Mouse (Mus musculus) midbrain, embryonic 16.5 days (tissue): ENCODE measurements around the gene Olfr283. TPM values are rescaled to one million over a fixed set of nuclear protein-coding genes. Genes with fewer than 3 reads are reported as not detected.
"Not testable (repeated sequence)": the region's sequence is repeated elsewhere in the genome, so short reads cannot be mapped to it uniquely, and the experiment has no call there.

Experiments
- ATAC-seq: fragments of 200-750 bp; cut with Nextera tagmentation; 2 replicates; pipeline ENCODE4 v1.8.0; 2017; ENCODE audit warnings: moderate TSS enrichment
- H3K27ac ChIP-seq: fragments of 300-500 bp; sonication (generic); 2 replicates; pipeline ENCODE4 v1.5.1; 2014; ENCODE audit warnings: mild to moderate bottlenecking, low read length, mixed read lengths
- H3K27me3 ChIP-seq: fragments of 300-500 bp; sonication (generic); 2 replicates; pipeline ENCODE4 v1.6.1; 2014; ENCODE audit warnings: low read depth, low read length, mixed read lengths; ENCODE audit not compliant: control insufficient read depth, insufficient read depth
- H3K36me3 ChIP-seq: fragments of 300-500 bp; sonication (generic); 2 replicates; pipeline ENCODE4 v1.6.1; 2014; ENCODE audit warnings: mild to moderate bottlenecking, low read length, moderate library complexity, mixed read lengths; ENCODE audit not compliant: control insufficient read depth, insufficient read depth
- H3K4me1 ChIP-seq: fragments of 300-500 bp; sonication (generic); 2 replicates; pipeline ENCODE4 v1.6.1; 2014; ENCODE audit warnings: mild to moderate bottlenecking, low read length, mixed read lengths; ENCODE audit not compliant: control insufficient read depth, insufficient read depth
- H3K4me2 ChIP-seq: fragments of 300-500 bp; sonication (generic); 2 replicates; pipeline ENCODE4 v1.6.1; 2014; ENCODE audit warnings: mild to moderate bottlenecking, low read length, mixed read lengths
- H3K4me3 ChIP-seq: fragments of 300-500 bp; sonication (generic); 2 replicates; pipeline ENCODE4 v1.5.1; 2014; ENCODE audit warnings: low read depth, mild to moderate bottlenecking, low read length, moderate library complexity, mixed read lengths
- H3K9ac ChIP-seq: fragments of 300-500 bp; sonication (generic); 2 replicates; pipeline ENCODE4 v1.6.1; 2014; ENCODE audit warnings: low read depth, low read length, mixed read lengths
- H3K9me3 ChIP-seq: fragments of 300-500 bp; sonication (generic); replicated peaks from 2 replicates; pipeline ENCODE4 v1.6.1; 2014; ENCODE audit warnings: mild to moderate bottlenecking, low read length, mixed read lengths; ENCODE audit not compliant: control insufficient read depth, poor library complexity, severe bottlenecking
- WGBS: fragments of 180-500 bp; shearing (Covaris S2); extraction: QIAGEN DNeasy Blood & Tissue Kit; methylation state at CpG from one replicate; pipeline ENCODE4 v1.1.7; 2014; 5-methylcytosine and 5-hydroxymethylcytosine counted together
- polyA plus RNA-seq: library from polyadenylated mRNA; unstranded; fragments of >200 nt; fragmentation: Nextera tagmentation; extraction: Ambion mirVana; gene quantifications from 2 replicates; pipeline ENCODE4 v1.2.1, GENCODE M21; 2015

Gene Olfr283
- not detected in 2 replicates for polyA plus RNA-seq

- ATAC-seq: no peak
- 85% methylated on average over 6 of the region's 6 CpGs for WGBS
- no peaks in the 10 kb centered on the region for H3K27me3 ChIP-seq
Observed at GRCm38 (mm10) chr15:98380846-98381245, at the start of gene Olfr283. Olfr283 (minus strand) TSS chr15:98380946.

GRCm38 (mm10) chr15:98425188-98425587, 44.4 kb upstream of the Olfr283 start:
- Histone ChIP-seq H3K9me3 (no peaks in the 10 kb centered on the region), H3K4me1 (no peaks in the 10 kb centered on the region), H3K27ac (no peak overlapping the region), H3K27me3 (no peaks in the 10 kb centered on the region), H3K4me2 (no peak overlapping the region), H3K9ac (no peak overlapping the region), H3K4me3 (no peak overlapping the region), H3K36me3 (no peaks in the 10 kb centered on the region)
- ATAC-seq: no peak
- 91% methylated on average over 7 of the region's 7 CpGs for WGBS

More at GRCm38 (mm10) chr15:98380846-98381245, at the start of gene Olfr283:
- Histone ChIP-seq H3K9me3 (no peaks in the 10 kb centered on the region), H3K4me3 (no peak within 1 kb of the TSS), H3K27ac (no peak within 1 kb of the TSS), H3K4me2 (no peak within 1 kb of the TSS), H3K9ac (no peak within 1 kb of the TSS), H3K4me1 (no peaks in the 10 kb centered on the region), H3K36me3 (no peaks in the 10 kb centered on the region)

GRCm38 (mm10) chr15:98424753-98425152, 44.0 kb upstream of the Olfr283 start:
- no peak overlapping the region for H3K4me2 ChIP-seq
- no peaks in the 10 kb centered on the region for H3K36me3 ChIP-seq
- H3K9me3 ChIP-seq: no peaks in the 10 kb centered on the region
- 69% methylated on average over 6 of the region's 6 CpGs for WGBS
- H3K27me3 ChIP-seq: no peaks in the 10 kb centered on the region
- no peak overlapping the region for H3K4me3 ChIP-seq
- no peak for ATAC-seq
- H3K27ac ChIP-seq: no peak overlapping the region
- H3K4me1 ChIP-seq: no peaks in the 10 kb centered on the region
- H3K9ac ChIP-seq: no peak overlapping the region

GRCm38 (mm10) chr15:98424326-98424725, 43.6 kb upstream of the Olfr283 start:
- Histone ChIP-seq H3K27ac (no peak overlapping the region), H3K36me3 (no peaks in the 10 kb centered on the region), H3K9me3 (no peaks in the 10 kb centered on the region), H3K27me3 (no peaks in the 10 kb centered on the region), H3K4me2 (no peak overlapping the region), H3K4me3 (no peak overlapping the region), H3K4me1 (no peaks in the 10 kb centered on the region), H3K9ac (no peak overlapping the region)
- ATAC-seq: no peak
- WGBS: 52% methylated on average over 14 of the region's 14 CpGs

GRCm38 (mm10) chr15:98420897-98421296, 40.2 kb upstream of the Olfr283 start:
- no peaks in the 10 kb centered on the region for H3K9me3 ChIP-seq
- no peak overlapping the region for H3K9ac ChIP-seq
- 73% methylated on average over 4 of the region's 4 CpGs for WGBS
- H3K4me1 ChIP-seq: no peaks in the 10 kb centered on the region
- no peaks in the 10 kb centered on the region for H3K36me3 ChIP-seq
- H3K4me3 ChIP-seq: no peak overlapping the region
- no peak for ATAC-seq
- no peak overlapping the region for H3K4me2 ChIP-seq
- H3K27me3 ChIP-seq: no peaks in the 10 kb centered on the region
- H3K27ac ChIP-seq: no peak overlapping the region

- 67% methylated on average over 7 of the region's 7 CpGs for WGBS
Observed at GRCm38 (mm10) chr15:98418096-98418495, 37.4 kb upstream of the Olfr283 start.

GRCm38 (mm10) chr15:98417285-98417684, 36.5 kb upstream of the Olfr283 start:
- 17% methylated on average over 2 of the region's 3 CpGs for WGBS
- H3K4me2 ChIP-seq, H3K9ac ChIP-seq, H3K4me3 ChIP-seq, H3K27me3 ChIP-seq, ATAC-seq, H3K9me3 ChIP-seq, H3K4me1 ChIP-seq, H3K36me3 ChIP-seq, H3K27ac ChIP-seq: not testable (repeated sequence)

More at GRCm38 (mm10) chr15:98418096-98418495, 37.4 kb upstream of the Olfr283 start:
- no peaks in the 10 kb centered on the region for H3K36me3 ChIP-seq
- H3K4me1 ChIP-seq: no peaks in the 10 kb centered on the region
- H3K27ac ChIP-seq: no peak overlapping the region
- H3K9me3 ChIP-seq: no peaks in the 10 kb centered on the region
- H3K27me3 ChIP-seq: no peaks in the 10 kb centered on the region
- ATAC-seq: no peak
- no peak overlapping the region for H3K4me2 ChIP-seq
- H3K9ac ChIP-seq: no peak overlapping the region
- no peak overlapping the region for H3K4me3 ChIP-seq

- H3K4me1 ChIP-seq, H3K27ac ChIP-seq, H3K36me3 ChIP-seq, ATAC-seq, H3K9ac ChIP-seq, H3K4me3 ChIP-seq, H3K9me3 ChIP-seq, H3K27me3 ChIP-seq, H3K4me2 ChIP-seq: not testable (repeated sequence)
Observed at GRCm38 (mm10) chr15:98416802-98417201, 36.1 kb upstream of the Olfr283 start.

- Histone ChIP-seq H3K9ac (no peak overlapping the region), H3K27me3 (no peaks in the 10 kb centered on the region), H3K4me3 (no peak overlapping the region), H3K4me2 (no peak overlapping the region), H3K4me1 (no peaks in the 10 kb centered on the region), H3K27ac (no peak overlapping the region), H3K36me3 (no peaks in the 10 kb centered on the region), H3K9me3 (no peaks in the 10 kb centered on the region)
- no peak for ATAC-seq
- 80% methylated on average over 4 of the region's 4 CpGs for WGBS
Observed at GRCm38 (mm10) chr15:98415996-98416395, 35.2 kb upstream of the Olfr283 start.
